Mouse (Mus musculus): ENCODE results near the gene Olfr1493-ps1. TPM values are rescaled to one million over a fixed set of nuclear protein-coding genes. Genes with fewer than 3 reads are reported as not detected.

Gene Olfr1493-ps1
- polyA plus RNA-seq (2012; rRNA removed), result not detected in 2 replicates

DNA sequence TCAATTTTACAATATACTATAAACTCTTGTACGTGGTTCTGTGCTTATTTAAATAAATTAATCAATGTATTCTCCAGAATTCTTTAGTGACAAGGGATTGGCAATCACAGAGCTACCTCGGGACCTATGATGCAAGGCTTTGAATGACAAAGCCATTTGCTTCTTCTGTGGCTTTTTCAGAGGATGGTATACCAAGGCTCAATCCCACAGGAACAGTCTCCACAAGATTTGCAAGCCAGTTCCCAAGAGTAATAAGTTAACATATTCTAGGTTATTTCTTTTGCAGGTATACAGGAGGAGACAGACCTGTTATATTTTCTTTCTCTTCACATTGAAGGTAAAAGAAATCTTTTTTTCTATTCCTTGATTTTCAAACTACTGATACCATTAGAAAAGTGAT is at the start of gene Olfr1493-ps1:
TSS of gene Olfr1493-ps1 (plus strand) at position 301 of the 400 bp plus-strand sequence.
- no peak for DNase-seq (ENCODE audit: low read depth)

DNA sequence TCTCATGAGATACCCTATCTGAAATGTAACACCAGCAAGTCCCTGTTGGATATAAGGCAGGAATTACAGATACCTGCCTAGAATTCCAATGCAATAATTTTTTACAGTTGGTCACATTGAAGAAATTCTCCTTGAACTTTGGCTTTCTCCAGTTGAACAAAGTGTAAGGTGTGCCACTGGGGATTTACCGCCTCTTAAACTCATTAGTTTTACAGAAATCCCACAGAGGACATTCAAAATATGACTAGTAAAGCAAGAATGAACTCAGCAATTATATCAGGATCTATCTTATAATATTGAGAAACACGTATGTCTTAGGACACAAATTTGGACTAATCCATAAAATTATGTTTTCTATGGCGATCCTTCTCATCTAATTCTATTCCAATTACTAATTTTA is 26.1 kb upstream of the Olfr1493-ps1 start, which contains the start of gene Olfr1491:
TSS of gene Olfr1491 (plus strand) at position 301 of the 400 bp plus-strand sequence.
- no peak for DNase-seq (ENCODE audit: low read depth)

DNA sequence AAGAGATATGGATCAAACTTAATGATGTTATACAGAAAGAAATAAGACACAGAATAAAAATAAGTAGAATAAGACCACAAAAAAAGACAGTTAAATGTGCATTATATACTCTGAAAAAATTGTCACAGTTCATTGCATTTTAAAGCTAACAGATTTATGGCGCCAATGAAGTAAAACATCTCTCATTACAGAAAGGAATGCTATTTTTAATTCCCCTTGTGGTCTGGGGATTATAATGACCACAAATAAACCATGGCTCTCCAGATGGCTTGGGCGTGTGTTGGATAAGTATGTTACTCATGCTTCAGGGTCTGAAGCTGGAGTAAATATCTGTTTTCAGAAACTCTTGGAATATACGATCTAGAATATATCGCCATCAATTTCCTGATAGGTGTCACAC is 16.4 kb downstream of the Olfr1493-ps1 start, which contains the start of gene Olfr1494:
TSS of gene Olfr1494 (plus strand) at position 301 of the 400 bp plus-strand sequence.
- DNase-seq (ENCODE audit: low read depth), result no peak

DNA sequence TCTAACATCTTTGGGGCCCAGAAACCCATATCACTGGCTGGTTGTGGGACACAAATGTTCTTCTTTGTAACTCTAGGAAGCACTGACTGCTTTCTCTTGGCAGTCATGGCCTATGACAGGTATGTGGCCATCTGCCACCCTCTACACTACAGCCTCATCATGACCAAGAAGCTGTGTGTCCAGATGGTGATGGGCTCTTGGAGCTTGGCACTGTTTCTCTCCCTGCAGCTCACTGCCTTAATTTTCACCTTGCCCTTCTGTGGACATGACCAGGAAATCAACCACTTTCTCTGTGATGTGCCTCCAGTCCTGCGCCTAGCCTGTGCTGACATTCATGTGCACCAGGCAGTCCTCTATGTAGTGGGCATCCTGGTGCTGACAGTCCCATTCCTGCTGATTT is 26.3 kb downstream of the Olfr1493-ps1 start:
- no peak for DNase-seq (ENCODE audit: low read depth)

DNA sequence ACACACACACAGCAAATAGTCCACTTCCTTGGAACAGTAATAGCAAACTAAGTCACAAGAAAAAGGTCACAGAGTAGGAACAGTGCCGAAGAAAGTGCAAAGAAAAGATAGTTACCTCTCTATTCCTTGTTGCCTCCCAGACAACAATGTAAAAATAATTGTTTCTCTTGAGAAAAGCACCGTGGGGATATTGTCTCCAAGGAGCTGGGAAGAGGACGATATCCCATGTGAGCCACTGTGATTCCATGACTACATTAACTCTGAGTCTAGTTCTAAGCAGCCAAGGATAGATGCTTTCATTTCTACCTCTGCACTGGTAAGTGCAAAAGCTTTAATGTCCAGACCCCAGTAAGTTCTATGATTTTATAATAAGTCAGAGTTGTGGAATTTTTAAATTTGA is 41.2 kb downstream of the Olfr1493-ps1 start, which contains the start of gene Olfr1495:
TSS of gene Olfr1495 (plus strand) at position 301 of the 400 bp plus-strand sequence.
- no peak for DNase-seq (ENCODE audit: low read depth)

DNA sequence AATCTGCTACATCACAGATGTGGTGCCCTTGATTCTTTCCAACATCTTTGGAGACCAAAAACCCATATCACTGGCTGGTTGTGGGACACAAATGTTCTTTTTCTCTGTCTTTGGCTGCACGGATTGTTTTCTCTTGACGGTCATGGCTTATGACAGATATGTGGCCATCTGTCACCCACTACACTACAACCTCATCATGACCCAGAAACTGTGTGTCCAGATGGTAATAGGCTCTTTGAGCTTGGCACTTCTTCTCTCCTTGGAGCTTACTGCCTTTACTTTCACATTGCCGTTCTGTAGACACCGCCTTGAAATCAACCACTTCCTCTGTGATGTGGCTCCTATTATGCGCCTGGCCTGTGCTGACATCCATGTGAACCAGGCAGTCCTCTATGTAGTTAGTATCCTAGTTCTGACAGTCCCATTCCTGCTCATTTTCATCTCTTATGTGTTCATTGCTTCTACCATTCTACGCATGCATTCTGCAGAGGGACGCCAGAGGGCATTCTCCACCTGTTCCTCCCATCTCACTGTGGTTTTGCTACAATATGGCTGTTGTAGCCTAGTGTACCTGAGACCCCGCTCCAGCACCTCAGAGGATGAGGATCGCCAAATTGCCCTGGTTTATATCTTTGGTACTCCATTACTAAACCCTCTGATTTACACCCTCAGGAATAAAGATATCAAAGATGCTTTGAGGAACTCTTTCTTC is 45.6 kb downstream of the Olfr1493-ps1 start:
- DNase-seq (ENCODE audit: low read depth), result no peak

DNA sequence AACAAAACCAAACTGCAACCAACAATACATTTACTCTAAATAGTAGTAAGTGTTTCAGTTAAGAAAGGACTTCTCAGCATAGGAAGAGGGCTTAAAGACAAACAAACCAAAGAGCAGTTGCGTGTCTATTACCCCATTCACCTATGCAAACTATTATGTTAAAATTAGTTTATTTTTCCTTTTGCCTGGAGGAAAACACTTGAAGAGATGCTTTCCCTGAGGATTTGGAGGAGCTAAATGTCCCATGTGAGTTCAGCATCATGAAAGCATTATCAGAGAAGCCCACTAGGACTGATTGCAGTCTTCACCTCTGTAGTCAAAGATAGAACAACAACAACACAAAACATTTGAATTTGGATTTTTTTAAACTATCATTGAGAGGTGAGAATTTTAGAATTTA is 54.5 kb downstream of the Olfr1493-ps1 start, which contains the start of gene Olfr1496:
TSS of gene Olfr1496 (plus strand) at position 301 of the 400 bp plus-strand sequence.
- no peak for DNase-seq (ENCODE audit: low read depth)

Other genes with a start within 250 kb of the Olfr1493-ps1 start
- not detected in 2 replicates for gene Olfr1475, start 243.1 kb upstream of the Olfr1493-ps1 start, polyA plus RNA-seq (2012; rRNA removed)
- not detected in 2 replicates for gene Olfr1477, start 222.7 kb upstream of the Olfr1493-ps1 start, polyA plus RNA-seq (2012; rRNA removed)
- gene Olfr1480, start 195.4 kb upstream of the Olfr1493-ps1 start, polyA plus RNA-seq (2012; rRNA removed), result not detected in 2 replicates
- not detected in 2 replicates for gene Olfr1484, start 139.8 kb upstream of the Olfr1493-ps1 start, polyA plus RNA-seq (2012; rRNA removed)
- gene Olfr1487, start 105.9 kb upstream of the Olfr1493-ps1 start, polyA plus RNA-seq (2012; rRNA removed), result not detected in 2 replicates
- gene Olfr1489, start 91.7 kb upstream of the Olfr1493-ps1 start, polyA plus RNA-seq (2012; rRNA removed), result not detected in 2 replicates
- gene Olfr1490, start 72.2 kb upstream of the Olfr1493-ps1 start, polyA plus RNA-seq (2012; rRNA removed), result not detected in 2 replicates
- not detected in 2 replicates for gene Olfr1491, start 26.0 kb upstream of the Olfr1493-ps1 start, polyA plus RNA-seq (2012; rRNA removed)
- not detected in 2 replicates for gene Olfr1494, start 16.4 kb downstream of the Olfr1493-ps1 start, polyA plus RNA-seq (2012; rRNA removed)
- not detected in 2 replicates for gene Olfr1495, start 41.3 kb downstream of the Olfr1493-ps1 start, polyA plus RNA-seq (2012; rRNA removed)
- gene Olfr1496, start 54.6 kb downstream of the Olfr1493-ps1 start, polyA plus RNA-seq (2012; rRNA removed), result not detected in 2 replicates
- not detected in 2 replicates for gene Olfr1497, start 74.9 kb downstream of the Olfr1493-ps1 start, polyA plus RNA-seq (2012; rRNA removed)
- not detected in 2 replicates for gene Olfr1499, start 96.2 kb downstream of the Olfr1493-ps1 start, polyA plus RNA-seq (2012; rRNA removed)
- gene Olfr1500, start 107.2 kb downstream of the Olfr1493-ps1 start, polyA plus RNA-seq (2012; rRNA removed), result not detected in 2 replicates
- gene Olfr1501, start 127.4 kb downstream of the Olfr1493-ps1 start, polyA plus RNA-seq (2012; rRNA removed), result not detected in 2 replicates
- not detected in 2 replicates for gene Olfr1502, start 138.5 kb downstream of the Olfr1493-ps1 start, polyA plus RNA-seq (2012; rRNA removed)
- gene Olfr1504, start 174.7 kb downstream of the Olfr1493-ps1 start, polyA plus RNA-seq (2012; rRNA removed), result not detected in 2 replicates
- not detected in 2 replicates for gene Olfr1505, start 190.3 kb downstream of the Olfr1493-ps1 start, polyA plus RNA-seq (2012; rRNA removed)

All from gonadal fat pad, adult 2 months (tissue).